26 mouse cellular contexts compared by ENCODE assay signal in genomic region chr2:113531886-113532285, GRCm38 (mm10).
"Had no signal": no experiment of that assay in that cellular context is flagged by ENCODE, and none has a peak within 500 bp of the region (broad histone marks: within the 10 kb centered on the region; RNA-seq: fewer than 3 reads in every experiment).

No protein-coding gene starts in this region.

- H3K9ac ChIP-seq: heart, embryonic 13.5 days; heart, embryonic 15.5 days; hindbrain, embryonic 13.5 days; hindbrain, embryonic 15.5 days; kidney, embryonic 15.5 days; limb, embryonic 12.5 days had no signal

- H3K36me3 ChIP-seq: heart, embryonic 13.5 days; heart, embryonic 15.5 days; hindbrain, embryonic 13.5 days; hindbrain, embryonic 15.5 days; limb, embryonic 10.5 days; limb, embryonic 12.5 days had no signal

- H3K4me2 ChIP-seq: heart, embryonic 11.5 days; heart, embryonic 13.5 days; heart, embryonic 15.5 days; hindbrain, embryonic 13.5 days; hindbrain, embryonic 15.5 days; kidney, embryonic 15.5 days; limb, embryonic 12.5 days had no signal

- DNase-seq: gastrocnemius, adult 2 months; gastrocnemius, postnatal 10 days; gastrocnemius, postnatal 36 days; heart, adult 11 months; heart, adult 2 months; heart, postnatal 14 days; heart, postnatal 36 days; kidney, adult 11 months; kidney, adult 2 months; kidney, adult 9 months; kidney, postnatal 14 days; kidney, postnatal 36 days; layer of hippocampus, adult 9-11 months; liver had no signal

- H3K4me1 ChIP-seq: hindbrain, embryonic 13.5 days; hindbrain, embryonic 15.5 days had no signal

- H3K9me3 ChIP-seq: heart, embryonic 13.5 days; heart, embryonic 15.5 days; hindbrain, embryonic 13.5 days; hindbrain, embryonic 15.5 days; kidney, embryonic 15.5 days; limb, embryonic 10.5 days; limb, embryonic 12.5 days had no signal

- H3K4me3 ChIP-seq: gastrocnemius, adult 2 months; heart, adult 2 months; heart, embryonic 13.5 days; heart, embryonic 15.5 days; hindbrain, embryonic 13.5 days; hindbrain, embryonic 15.5 days; kidney, embryonic 15.5 days; left cerebral cortex, adult 2 months; limb, embryonic 10.5 days; limb, embryonic 12.5 days had no signal

- H3K27ac ChIP-seq: gastrocnemius, adult 2 months; heart, adult 2 months; heart, embryonic 13.5 days; heart, embryonic 15.5 days; hindbrain, embryonic 13.5 days; hindbrain, embryonic 15.5 days; hindbrain, postnatal 0 days; kidney, embryonic 15.5 days; kidney, postnatal 0 days; left cerebral cortex, adult 2 months; limb, embryonic 10.5 days; limb, embryonic 12.5 days had no signal

- ATAC-seq: hindbrain, postnatal 0 days; intestine, embryonic 16.5 days had no signal

- H3K27me3 ChIP-seq: heart, embryonic 13.5 days; heart, embryonic 15.5 days; hindbrain, embryonic 13.5 days; hindbrain, embryonic 15.5 days; kidney, embryonic 15.5 days; limb, embryonic 12.5 days had no signal
